Mouse (Mus musculus): Measurements from ENCODE around the gene Elmo1.

DNA sequence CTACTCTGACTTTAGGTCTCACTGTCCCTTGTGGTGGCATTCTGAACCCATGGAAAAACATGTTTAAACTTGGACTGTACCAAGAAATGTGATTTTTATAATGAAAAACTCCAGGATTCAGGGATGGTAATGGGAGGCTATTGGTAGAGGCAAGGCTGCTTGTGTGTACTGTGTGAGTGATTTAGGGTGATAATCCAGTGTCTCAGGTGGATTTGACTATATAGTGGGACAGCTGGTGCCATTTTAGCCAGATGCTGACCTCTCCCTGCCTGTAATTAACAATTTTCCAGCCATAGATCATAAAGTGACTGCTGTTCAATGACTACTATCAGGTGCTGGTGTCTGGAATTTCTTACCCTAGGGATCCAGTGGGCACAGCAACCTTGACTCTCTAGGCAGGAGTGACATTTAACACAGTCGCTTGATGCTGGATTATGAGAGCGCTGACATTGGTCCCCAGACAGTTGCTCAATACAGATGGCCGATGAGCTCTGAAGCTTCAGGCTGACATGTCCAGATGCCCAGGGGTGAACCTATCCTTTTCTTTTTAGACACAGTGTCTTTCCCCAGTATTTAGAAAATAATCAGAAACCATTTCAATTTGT lies 228.3 kb downstream of the Elmo1 start:
- no peak for TF ChIP-seq POLR2A (IDR thresholded peaks at IDR 0.05; ENCODE audit: insufficient read length, low read depth)
- no peak for TF ChIP-seq MAX (IDR thresholded peaks at IDR 0.05; ENCODE audit: low read depth)
- no peak for TF ChIP-seq USF1 (IDR thresholded peaks at IDR 0.05; ENCODE audit: low read depth)
- TF ChIP-seq REST (IDR thresholded peaks at IDR 0.05; ENCODE audit: insufficient read depth, insufficient read length), result no peak
- no peak for TF ChIP-seq CEBPB (IDR thresholded peaks at IDR 0.05; ENCODE audit: insufficient read depth, poor library complexity, severe bottlenecking)
- TF ChIP-seq E2F4 (IDR thresholded peaks at IDR 0.05; ENCODE audit: insufficient read depth), result no peak
- no peak for TF ChIP-seq TCF3 (IDR thresholded peaks at IDR 0.05; ENCODE audit: insufficient read length, low read depth)
- TF ChIP-seq MYOG (IDR thresholded peaks at IDR 0.05; ENCODE audit: control insufficient read depth in 1 of 3, insufficient read depth in 1 of 3, insufficient read length in 2 of 3, low read depth in 2 of 3), result no peak
